Mouse (Mus musculus) erythroblast, adult 5-6 weeks (primary cell): ENCODE measurements around the gene Tube1. TPM values are rescaled to one million over a fixed set of nuclear protein-coding genes. Genes with fewer than 3 reads are reported as not detected.
"Not testable (repeated sequence)": the region's sequence is repeated elsewhere in the genome, so short reads cannot be mapped to it uniquely, and the experiment has no call there.

ENCODE experiments used
- ATAC-seq: replicated peaks from 2 replicates; pipeline ENCODE4 v1.8.0; 2016; ENCODE audit warnings: moderate number of reproducible peaks, mild to moderate bottlenecking, moderate TSS enrichment, inconsistent platforms; ENCODE audit not compliant: poor library complexity, low FRiP score, severe bottlenecking
- total RNA-seq, 2 experiments: library from RNA; stranded (forward) in 1 of 2; stranded (reverse) in 1 of 2; fragments of 150-400 nt in 1 of 2; fragments of 200-764, 138-1000 nt in 1 of 2; gene quantifications; 2 replicates each; pipeline versions ENCODE4 v1.2.3 to v1.2.4; 2015 to 2017; ENCODE audit warnings: low replicate concordance in 2 of 2

The Tube1 gene
- total RNA-seq, 2 experiments from 2014 or later: 3.6 to 4.4 TPM

- no peak for ATAC-seq
These were observed 31.9 kb downstream of the Tube1 start for GRCm38 (mm10) chr10:39165632-39166115.

- ATAC-seq: no peak
These were observed 33.8 kb downstream of the Tube1 start for GRCm38 (mm10) chr10:39167611-39168010.

GRCm38 (mm10) chr10:39169642-39170041 is 35.9 kb downstream of the Tube1 start:
- ATAC-seq: no peak

- ATAC-seq: no peak
These were observed 36.4 kb downstream of the Tube1 start for GRCm38 (mm10) chr10:39170181-39170580.

GRCm38 (mm10) chr10:39170706-39171105 is 36.9 kb downstream of the Tube1 start:
- no peak for ATAC-seq

- peak; percentile 83 for ATAC-seq
These were observed 37.4 kb downstream of the Tube1 start for GRCm38 (mm10) chr10:39171134-39171533.

- peak; percentile 67 for ATAC-seq
These were observed 38.1 kb downstream of the Tube1 start for GRCm38 (mm10) chr10:39171603-39172539.

GRCm38 (mm10) chr10:39172540-39172931 is 38.8 kb downstream of the Tube1 start:
- ATAC-seq: no peak

- ATAC-seq: no peak
These were observed 39.3 kb downstream of the Tube1 start for GRCm38 (mm10) chr10:39173077-39173476.

GRCm38 (mm10) chr10:39176981-39177380 is 43.2 kb downstream of the Tube1 start:
- ATAC-seq: no peak

GRCm38 (mm10) chr10:39184864-39185544 is 51.2 kb downstream of the Tube1 start:
- no peak for ATAC-seq

- no peak for ATAC-seq
These were observed 51.8 kb downstream of the Tube1 start for GRCm38 (mm10) chr10:39185545-39185906.

GRCm38 (mm10) chr10:39192673-39193072 is 58.9 kb downstream of the Tube1 start:
- no peak for ATAC-seq

- not testable (repeated sequence) for ATAC-seq
These were observed 64.4 kb downstream of the Tube1 start for GRCm38 (mm10) chr10:39198216-39198615.

Other genes with a start within 250 kb of the Tube1 start
- not detected in 2 replicates for gene Lama4, start 168.5 kb upstream of the Tube1 start, total RNA-seq (2015; ENCODE audit: low replicate concordance)
- gene Lama4, start 168.5 kb upstream of the Tube1 start, total RNA-seq (2017; ENCODE audit: low replicate concordance): 0.60 TPM in 1 of 2 replicates, not detected in the other
- not detected in 2 replicates for gene Fam229b, start 62 bp upstream of the Tube1 start, total RNA-seq (2015; ENCODE audit: low replicate concordance)
- not detected in 2 replicates for gene Fam229b, start 62 bp upstream of the Tube1 start, total RNA-seq (2017; ENCODE audit: low replicate concordance)
- not detected in 2 replicates for gene Ccn6, start 29.8 kb downstream of the Tube1 start, total RNA-seq (2015; ENCODE audit: low replicate concordance)
- gene Ccn6, start 29.8 kb downstream of the Tube1 start, total RNA-seq (2017; ENCODE audit: low replicate concordance): not detected in 2 replicates
- gene Fyn, start 234.9 kb downstream of the Tube1 start, total RNA-seq (2015; ENCODE audit: low replicate concordance): 2.5 and 3.7 TPM in 2 replicates
- gene Fyn, start 234.9 kb downstream of the Tube1 start, total RNA-seq (2017; ENCODE audit: low replicate concordance): 5.6 and 5.7 TPM in 2 replicates